Mouse (Mus musculus) mesoderm, embryonic 11.5 days (tissue): ENCODE measurements at regions not wholly inside any gene's neighbourhood (a gene's known extent, or its start where the extent isn't known, plus 50 kb on each side); places are given as distances from the start of the nearest gene placed in this dataset.

Experiments
- DNase-seq: peaks from one replicate; pipeline ENCODE4 v3.0.0-alpha.2; 2012; ENCODE audit warnings: low read depth, low spot score

- DNase-seq: no peak
Observed at GRCm38 (mm10) chr4:34336971-34337797, 213.6 kb upstream of the Akirin2 start.

DNA sequence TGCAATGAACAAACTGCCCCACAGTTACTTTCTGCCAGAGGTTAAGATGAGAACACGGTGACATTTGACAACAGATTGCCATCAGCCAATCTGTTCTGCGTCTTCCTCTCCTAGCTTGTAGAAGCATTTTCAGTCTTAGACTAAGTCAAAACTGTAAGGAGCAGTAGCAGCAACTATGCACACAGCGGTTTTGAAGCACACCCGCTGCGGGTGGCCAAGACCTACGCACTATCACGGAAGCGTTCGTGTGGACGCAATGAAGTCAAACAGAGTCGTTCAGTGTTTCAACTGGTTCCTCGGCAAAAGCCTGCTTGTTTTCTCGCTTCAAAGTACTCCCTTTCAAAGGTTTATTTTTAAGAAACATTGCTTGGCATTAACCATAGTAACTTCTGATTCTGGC is 212.9 kb upstream of the Akirin2 start:
- DNase-seq: no peak

DNA sequence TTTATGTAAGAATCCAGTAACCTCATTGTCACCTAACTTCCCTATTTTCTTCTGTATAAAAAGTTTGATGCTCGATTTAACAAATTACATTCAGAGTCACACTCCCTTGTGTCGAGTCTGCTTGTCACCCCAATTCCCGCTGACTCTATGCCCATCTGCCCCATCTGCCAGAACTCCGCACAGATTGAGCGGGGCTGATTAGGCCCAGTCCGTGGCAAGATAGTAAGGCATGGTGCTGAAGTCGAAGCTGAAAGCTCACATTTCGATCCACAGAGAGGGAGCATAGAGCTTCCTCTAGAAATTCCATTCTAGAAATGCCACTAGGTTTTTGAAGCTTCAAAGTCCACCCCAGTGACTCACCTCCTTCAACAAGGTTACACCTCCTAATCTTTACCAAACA is 210.7 kb upstream of the Akirin2 start:
- DNase-seq: no peak

DNA sequence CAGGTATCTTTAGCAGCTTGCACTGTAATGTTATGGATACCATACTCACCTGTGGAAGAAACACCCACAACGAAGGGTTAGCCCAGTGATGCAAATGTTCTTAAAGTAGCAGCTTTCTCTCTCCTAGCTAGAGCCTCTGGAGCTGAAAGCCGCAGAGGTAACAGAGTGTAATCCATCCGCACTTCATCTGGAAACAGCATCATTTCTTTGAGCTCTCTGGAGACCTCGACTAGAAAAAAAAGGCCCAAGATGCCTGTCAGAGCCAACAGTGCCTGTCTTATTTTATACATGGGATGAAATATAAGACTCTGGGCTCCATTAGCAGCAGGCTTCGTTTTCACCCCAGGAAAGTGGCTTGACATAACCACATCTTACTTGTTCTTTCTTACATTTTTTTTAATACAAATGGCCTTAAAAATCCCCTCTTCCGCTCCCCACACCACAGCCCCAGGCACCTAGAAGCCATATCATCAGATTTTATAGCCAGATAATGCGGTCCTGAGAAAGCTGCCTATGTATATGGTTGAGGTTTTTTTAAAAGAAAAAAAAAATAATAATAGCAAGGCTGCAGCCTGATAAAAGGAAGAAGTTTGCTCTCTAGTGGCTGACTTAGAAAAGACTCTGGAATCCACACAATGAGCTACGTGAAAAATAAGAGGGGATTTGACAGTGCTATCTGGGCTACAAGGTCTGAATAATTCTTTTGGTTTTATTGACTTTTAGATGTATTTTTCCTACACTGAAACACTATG is 179.3 kb upstream of the Akirin2 start:
- DNase-seq: peak; percentile 9

DNA sequence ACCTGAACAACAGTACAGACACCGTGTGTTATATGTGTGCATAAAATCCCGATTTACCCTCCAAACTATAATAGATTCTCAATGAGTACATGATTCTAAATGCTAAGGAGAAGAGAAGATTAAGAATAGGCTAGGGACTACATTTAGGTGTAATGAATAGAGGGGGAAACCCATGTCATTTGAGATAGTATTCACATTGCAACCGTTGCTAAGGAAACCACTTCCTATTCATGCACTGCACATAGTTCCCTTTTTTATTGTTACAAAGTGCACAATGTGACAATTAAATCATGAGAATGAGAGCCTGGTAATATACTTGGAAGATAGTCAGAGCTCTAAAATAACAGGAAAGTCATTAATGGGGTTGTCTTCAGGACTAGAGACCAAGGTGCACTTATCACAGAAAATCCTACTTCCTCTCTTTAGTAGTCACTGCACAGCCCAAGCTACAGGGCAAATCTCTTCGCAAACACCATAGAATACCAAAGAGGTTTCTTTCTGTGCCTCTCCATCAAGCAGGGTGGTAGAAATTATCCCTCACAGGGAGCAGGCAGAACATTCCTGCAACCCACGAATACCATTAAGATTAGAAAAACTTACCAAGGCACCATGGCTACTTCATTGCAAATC is 164.3 kb upstream of the Akirin2 start:
- no peak for DNase-seq

- DNase-seq: peak; percentile 34
Observed at GRCm38 (mm10) chr4:34391499-34391898, 159.2 kb upstream of the Akirin2 start.

- DNase-seq: no peak
Observed at GRCm38 (mm10) chr4:34403061-34403460, 147.7 kb upstream of the Akirin2 start.

GRCm38 (mm10) chr4:34407181-34407580 is 143.6 kb upstream of the Akirin2 start:
- DNase-seq: no peak

DNA sequence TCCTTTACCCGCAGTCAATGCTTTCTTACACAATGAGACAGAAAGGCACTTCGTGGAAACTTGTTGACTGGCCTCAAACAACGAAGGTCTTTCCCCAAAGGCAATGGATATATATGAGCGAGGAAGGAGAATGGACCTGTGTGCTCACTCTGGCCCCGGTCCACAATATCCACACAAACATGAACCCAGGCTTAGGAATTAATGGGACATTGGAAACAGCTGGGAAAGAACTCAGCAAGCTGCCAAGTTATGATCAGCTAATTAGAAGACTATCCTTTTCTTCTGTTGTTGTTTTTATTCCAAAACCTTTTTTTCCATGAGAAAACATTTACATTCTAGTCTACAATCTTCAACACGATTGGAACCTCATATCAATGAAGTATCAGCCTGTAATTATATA is 129.8 kb upstream of the Akirin2 start:
- DNase-seq: no peak

DNA sequence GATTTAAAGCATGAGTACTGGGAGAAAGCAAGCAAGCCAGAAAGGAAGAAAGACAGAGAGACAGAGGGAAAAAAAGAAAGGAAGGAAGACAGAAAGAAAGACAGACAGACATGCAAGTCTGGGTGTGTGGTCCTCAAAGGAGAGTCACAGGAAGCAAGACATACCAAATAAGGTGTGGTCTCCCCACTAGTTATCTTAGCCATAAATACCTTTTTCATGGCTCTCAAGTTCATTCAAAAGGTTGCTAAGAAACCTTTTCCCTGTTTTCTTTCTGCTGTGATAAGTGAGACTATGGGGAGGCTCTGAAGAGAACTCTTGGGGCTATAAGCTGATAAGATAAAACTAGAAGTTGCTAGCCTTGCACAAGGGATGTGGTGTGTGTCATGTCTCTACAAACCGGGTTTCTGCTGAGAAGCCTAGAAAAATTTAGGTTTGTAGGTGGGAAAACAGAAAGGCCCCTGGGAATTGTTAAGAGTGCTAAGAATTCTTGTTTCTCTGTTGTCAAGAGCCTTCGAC is 126.5 kb upstream of the Akirin2 start:
- DNase-seq: no peak

GRCm38 (mm10) chr4:34429003-34429402 is 121.7 kb upstream of the Akirin2 start:
- DNase-seq: no peak

DNA sequence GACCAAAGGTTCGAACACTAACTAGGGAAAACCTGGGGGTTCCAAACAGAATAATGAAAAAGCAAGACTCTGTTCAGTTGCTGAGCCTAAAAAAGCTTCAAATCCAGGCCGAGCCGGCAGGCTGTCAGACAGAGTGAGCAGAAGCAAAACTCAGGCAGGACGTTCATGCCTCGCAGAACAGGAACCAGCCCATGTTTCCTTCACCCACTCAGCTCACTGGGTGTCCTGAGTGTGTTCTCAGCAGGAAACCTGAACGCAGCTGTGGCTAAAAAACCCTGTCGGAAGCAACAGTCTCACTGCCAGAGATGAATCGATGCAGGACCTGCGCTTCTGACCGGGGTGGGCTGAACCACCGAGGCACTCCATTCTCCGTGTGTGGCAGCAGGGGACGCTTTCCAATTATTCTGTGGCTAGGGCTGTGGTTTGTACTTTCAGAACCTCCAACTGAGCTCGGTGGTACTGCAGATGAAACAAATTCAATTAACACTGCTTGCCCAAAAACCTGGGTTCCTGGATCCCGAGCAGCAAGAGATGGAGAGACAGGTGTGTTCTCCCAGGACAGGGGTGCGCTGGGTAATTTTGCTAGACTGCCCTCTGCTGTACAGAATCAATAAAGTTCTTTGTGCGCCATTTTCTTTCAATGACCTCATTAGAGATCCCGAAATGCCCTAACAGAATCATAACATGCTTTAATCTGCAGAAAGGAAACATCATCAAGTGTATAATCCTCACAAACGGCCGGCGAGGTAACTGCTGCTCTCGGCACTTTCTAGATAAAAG is 121.1 kb upstream of the Akirin2 start:
- DNase-seq: no peak

DNA sequence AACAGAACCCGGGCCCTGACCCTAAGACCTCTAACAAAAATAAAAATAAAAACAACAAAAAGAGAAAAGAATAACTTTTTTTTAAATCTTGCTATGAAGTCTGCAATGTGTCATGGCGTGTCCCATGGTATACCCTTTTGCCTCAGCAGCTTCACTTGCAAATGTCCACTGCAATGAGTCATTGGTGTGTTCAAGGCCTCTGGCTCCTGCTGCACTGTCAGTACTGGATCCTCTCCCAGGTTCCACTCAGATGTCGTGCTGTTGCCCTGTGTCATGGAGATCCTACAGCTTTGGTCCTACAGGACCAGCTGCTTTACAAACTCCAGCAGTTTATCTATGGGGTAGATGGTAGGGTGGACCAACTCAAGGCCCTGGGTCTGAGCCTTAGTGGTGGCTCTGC is 113.4 kb upstream of the Akirin2 start:
- no peak for DNase-seq

GRCm38 (mm10) chr4:34449582-34449981 is 101.2 kb upstream of the Akirin2 start:
- no peak for DNase-seq

GRCm38 (mm10) chr4:34462591-34462990 is 88.1 kb upstream of the Akirin2 start:
- no peak for DNase-seq

- no peak for DNase-seq
Observed at GRCm38 (mm10) chr4:34465845-34466244, 84.9 kb upstream of the Akirin2 start.

- DNase-seq: no peak
Observed at GRCm38 (mm10) chr4:34466309-34466708, 84.4 kb upstream of the Akirin2 start.

- DNase-seq: no peak
Observed at GRCm38 (mm10) chr4:34468096-34468495, 82.6 kb upstream of the Akirin2 start.

GRCm38 (mm10) chr4:34475792-34476448 is 74.8 kb upstream of the Akirin2 start:
- DNase-seq: no peak

GRCm38 (mm10) chr4:34484273-34484672 is 66.5 kb upstream of the Akirin2 start:
- no peak for DNase-seq

- no peak for DNase-seq
Observed at GRCm38 (mm10) chr4:34485574-34485973, 65.2 kb upstream of the Akirin2 start.
